Mouse (Mus musculus) c-Kit-positive CD71-negative TER-119-negative erythroid progenitor cells, embryonic 14.5 days (primary cell): ENCODE measurements around the gene Pate1.

Experiments used
- DNase-seq: peaks from one replicate; pipeline ENCODE4 v3.0.0-alpha.2; 2013; ENCODE audit warnings: low read depth

The Pate1 gene

GRCm38 (mm10) chr9:35687013-35687412 is at the start of gene Pate1:
Gene Pate1, minus strand, starts transcription at chr9:35687390.
- no peak for DNase-seq

- DNase-seq, result no peak
Observed at GRCm38 (mm10) chr9:35707265-35707664, 20.1 kb upstream of the Pate1 start.

GRCm38 (mm10) chr9:35691924-35692323 is 4.7 kb upstream of the Pate1 start:
- no peak for DNase-seq

GRCm38 (mm10) chr9:35673557-35673956 is 13.6 kb downstream of the Pate1 start:
- no peak for DNase-seq

- DNase-seq, result no peak
Observed at GRCm38 (mm10) chr9:35648102-35648501, 39.1 kb downstream of the Pate1 start, which contains the start of gene Pate3. Gene Pate3, minus strand, starts transcription at chr9:35648202.
